Mouse (Mus musculus): ENCODE data around the gene Slc1a3. TPM values are rescaled to one million over a fixed set of nuclear protein-coding genes. Genes with fewer than 3 reads are reported as not detected.

Slc1a3 gene
- 6.8 and 22.8 TPM in 2 replicates for polyA plus RNA-seq (2011; ENCODE audit: insufficient read length, low read depth, missing spikeins)

DNA sequence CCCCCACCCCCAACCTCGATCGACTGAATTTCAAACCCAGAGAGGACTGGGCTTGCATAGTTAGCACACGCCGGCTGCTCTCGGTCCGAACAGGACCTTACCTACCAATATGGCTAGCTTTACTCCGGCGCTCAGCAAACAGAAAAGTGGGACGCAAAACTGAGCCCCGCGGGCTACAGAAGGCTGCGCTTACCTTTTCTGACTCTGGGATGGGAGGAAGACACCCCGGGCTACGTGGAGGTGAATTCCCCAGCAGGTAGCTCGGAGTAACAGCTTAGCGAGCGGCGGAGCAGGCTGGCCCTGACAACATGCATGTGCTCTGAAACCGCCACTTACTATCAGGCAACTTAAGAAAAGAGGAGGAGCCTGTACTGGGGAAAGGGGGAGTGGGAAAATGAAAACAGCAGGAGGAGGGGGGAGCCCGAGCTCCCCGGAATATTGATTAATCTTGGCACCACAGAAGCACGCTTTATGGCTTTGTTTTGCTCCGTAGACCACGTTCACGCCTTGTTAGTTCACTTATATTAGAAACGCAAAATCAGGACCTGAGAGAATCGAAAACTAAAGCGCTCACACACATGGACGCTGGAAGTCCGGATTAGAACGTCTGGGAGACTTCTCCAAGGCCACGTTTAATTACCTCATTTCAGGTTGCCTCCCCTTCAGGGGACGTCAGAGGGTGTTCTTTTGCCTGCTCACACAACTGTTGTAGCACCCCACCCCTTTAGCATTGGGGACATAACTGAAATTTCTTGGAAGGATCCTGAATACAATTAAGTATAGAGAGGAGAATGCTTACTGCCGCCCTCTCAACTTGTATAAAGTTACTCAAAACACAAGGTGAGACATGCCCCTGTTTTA lies at the start of gene Slc1a3:
TSS of gene Slc1a3 (minus strand) at position 619 of the 861 bp plus-strand sequence.
- Histone ChIP-seq H3K27ac (ENCODE audit: insufficient read depth, low read length) (no peak within 1 kb of the TSS), H3K4me3 (ENCODE audit: insufficient read depth, low read length) (peak within 1 kb of the TSS; percentile 73), H3K4me1 (ENCODE audit: control insufficient read depth, insufficient read depth, low read length) (no peaks in the 10 kb centered on the region)
- TF ChIP-seq POLR2A (IDR thresholded peaks at IDR 0.05; ENCODE audit: low read depth, low read length) (peak; percentile 73; the same call in 1 of the 2 replicates), CTCF (IDR thresholded peaks at IDR 0.05; ENCODE audit: borderline replicate concordance, insufficient read depth, low read length) (no peak)

- H3K4me3 ChIP-seq (ENCODE audit: insufficient read depth, low read length): no peak overlapping the region
- no peaks in the 10 kb centered on the region; the same call in 1 of the 2 replicates for H3K4me1 ChIP-seq (ENCODE audit: control insufficient read depth, insufficient read depth, low read length)
- peak overlapping the region; percentile 26; the same call in 1 of the 2 replicates for H3K27ac ChIP-seq (ENCODE audit: insufficient read depth, low read length)
- no peak for TF ChIP-seq CTCF (IDR thresholded peaks at IDR 0.05; ENCODE audit: borderline replicate concordance, insufficient read depth, low read length)
- no peak for TF ChIP-seq POLR2A (IDR thresholded peaks at IDR 0.05; ENCODE audit: low read depth, low read length)
Measured at GRCm38 (mm10) chr15:8759026-8759425, 48.5 kb upstream of the Slc1a3 start.

DNA sequence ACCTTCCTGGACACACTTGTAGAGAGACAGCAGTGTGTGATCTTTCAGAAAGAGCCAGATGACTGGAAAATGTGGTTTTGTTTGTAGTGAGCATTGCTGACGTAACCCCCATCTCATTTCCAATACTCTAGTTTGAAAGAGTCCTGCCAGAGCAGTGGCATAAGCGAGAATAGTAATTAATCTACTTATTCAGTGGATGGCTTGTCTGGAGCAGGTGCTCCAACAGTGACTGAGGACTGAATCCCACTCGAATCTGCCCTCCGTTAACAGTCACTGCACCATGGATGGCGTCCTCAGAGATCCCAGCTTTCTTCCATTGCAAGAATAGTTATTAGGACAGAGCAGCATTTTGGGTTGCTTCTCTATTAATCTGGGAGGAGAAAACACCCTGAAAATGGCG lies 45.9 kb upstream of the Slc1a3 start:
- H3K27ac ChIP-seq (ENCODE audit: insufficient read depth, low read length): no peak overlapping the region
- no peaks in the 10 kb centered on the region for H3K4me1 ChIP-seq (ENCODE audit: control insufficient read depth, insufficient read depth, low read length)
- H3K4me3 ChIP-seq (ENCODE audit: insufficient read depth, low read length): no peak overlapping the region
- TF ChIP-seq POLR2A (IDR thresholded peaks at IDR 0.05; ENCODE audit: low read depth, low read length) (no peak), CTCF (IDR thresholded peaks at IDR 0.05; ENCODE audit: borderline replicate concordance, insufficient read depth, low read length) (no peak)

DNA sequence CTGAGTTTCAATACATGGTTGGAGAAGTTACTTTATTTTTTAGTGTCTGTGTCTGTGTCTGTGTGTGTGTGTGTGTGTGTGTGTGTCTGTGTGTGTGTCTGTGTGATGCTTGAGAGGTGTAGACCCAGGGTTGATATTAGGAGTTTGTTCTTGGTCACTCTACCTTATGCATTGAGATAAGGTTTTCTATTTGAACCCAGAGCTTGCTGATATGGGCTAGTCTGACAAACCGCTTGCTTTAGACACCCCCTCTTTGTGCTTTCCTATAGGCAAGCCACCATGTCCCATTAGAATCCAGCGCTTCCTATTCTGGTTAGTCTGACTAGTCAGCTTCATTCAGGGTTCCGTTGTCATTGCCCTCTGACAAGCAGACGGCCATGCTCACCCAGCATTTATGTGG lies 39.2 kb upstream of the Slc1a3 start:
- Histone ChIP-seq H3K27ac (ENCODE audit: insufficient read depth, low read length) (no peak overlapping the region), H3K4me3 (ENCODE audit: insufficient read depth, low read length) (no peak overlapping the region), H3K4me1 (ENCODE audit: control insufficient read depth, insufficient read depth, low read length) (no peaks in the 10 kb centered on the region)
- no peak for TF ChIP-seq POLR2A (IDR thresholded peaks at IDR 0.05; ENCODE audit: low read depth, low read length)
- no peak for TF ChIP-seq CTCF (IDR thresholded peaks at IDR 0.05; ENCODE audit: borderline replicate concordance, insufficient read depth, low read length)

DNA sequence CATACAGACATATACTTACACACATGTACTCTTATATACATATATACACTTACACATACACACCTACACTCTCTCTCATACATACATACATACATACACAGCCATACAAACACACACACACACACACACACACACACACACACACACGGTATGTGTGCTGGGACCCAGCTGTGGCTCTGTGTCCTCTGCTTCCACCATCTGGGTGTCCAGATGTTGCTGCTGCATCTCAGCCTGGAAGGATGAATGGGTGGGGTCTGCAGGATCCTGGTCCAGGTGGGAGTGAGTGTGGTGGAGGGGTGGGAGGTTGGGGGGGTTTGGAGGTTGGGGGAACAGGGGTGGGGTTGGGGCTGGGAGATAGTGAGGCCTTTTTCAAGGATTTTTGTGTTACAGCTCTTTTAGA lies 38.2 kb upstream of the Slc1a3 start:
- Histone ChIP-seq H3K4me1 (ENCODE audit: control insufficient read depth, insufficient read depth, low read length) (no peaks in the 10 kb centered on the region), H3K27ac (ENCODE audit: insufficient read depth, low read length) (no peak overlapping the region), H3K4me3 (ENCODE audit: insufficient read depth, low read length) (no peak overlapping the region)
- TF ChIP-seq CTCF (IDR thresholded peaks at IDR 0.05; ENCODE audit: borderline replicate concordance, insufficient read depth, low read length) (no peak), POLR2A (IDR thresholded peaks at IDR 0.05; ENCODE audit: low read depth, low read length) (no peak)

DNA sequence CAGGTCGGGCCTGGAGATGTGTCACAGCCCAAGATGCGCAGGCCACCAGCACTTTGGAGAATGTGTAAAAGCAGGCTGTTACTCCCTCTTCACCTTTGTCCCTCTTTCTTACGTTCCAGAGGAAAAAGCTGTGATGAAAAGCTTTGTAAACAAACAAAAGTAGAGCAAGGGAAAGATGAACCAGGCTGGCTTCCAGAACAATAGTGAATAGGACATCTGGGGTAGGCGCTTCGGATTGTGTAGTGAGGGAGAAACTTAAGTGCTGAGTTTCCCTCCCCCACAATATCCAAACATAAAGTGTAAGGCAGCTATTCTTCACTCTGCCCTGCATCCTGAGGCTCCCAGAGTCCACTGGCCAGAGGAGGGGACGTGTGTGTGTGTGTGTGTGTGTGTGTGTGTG lies 31.0 kb upstream of the Slc1a3 start:
- TF ChIP-seq CTCF (IDR thresholded peaks at IDR 0.05; ENCODE audit: borderline replicate concordance, insufficient read depth, low read length): no peak
- TF ChIP-seq POLR2A (IDR thresholded peaks at IDR 0.05; ENCODE audit: low read depth, low read length): no peak
- no peaks in the 10 kb centered on the region for H3K4me1 ChIP-seq (ENCODE audit: control insufficient read depth, insufficient read depth, low read length)
- no peak overlapping the region for H3K27ac ChIP-seq (ENCODE audit: insufficient read depth, low read length)
- no peak overlapping the region for H3K4me3 ChIP-seq (ENCODE audit: insufficient read depth, low read length)

DNA sequence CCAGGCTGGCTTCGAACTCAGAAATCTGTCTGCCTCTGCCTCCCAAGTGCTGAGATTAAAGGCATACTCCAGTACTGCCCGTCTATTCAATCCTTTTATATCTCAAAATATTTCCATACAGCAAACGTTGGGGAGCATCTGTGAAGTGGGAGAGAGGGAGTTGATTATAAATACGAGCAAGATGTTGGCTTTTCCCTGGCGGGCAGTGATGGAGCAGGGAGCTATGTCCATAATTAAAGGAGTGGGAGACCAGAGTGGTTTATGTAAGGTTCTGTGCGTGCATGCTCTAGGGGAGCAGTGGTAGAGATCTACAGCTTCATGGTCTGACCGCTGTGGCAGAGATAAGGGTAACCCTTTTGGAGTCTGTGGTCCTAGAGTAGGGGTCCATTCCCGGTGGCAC lies 30.2 kb upstream of the Slc1a3 start:
- Histone ChIP-seq H3K27ac (ENCODE audit: insufficient read depth, low read length) (no peak overlapping the region), H3K4me1 (ENCODE audit: control insufficient read depth, insufficient read depth, low read length) (no peaks in the 10 kb centered on the region), H3K4me3 (ENCODE audit: insufficient read depth, low read length) (no peak overlapping the region)
- TF ChIP-seq POLR2A (IDR thresholded peaks at IDR 0.05; ENCODE audit: low read depth, low read length) (no peak), CTCF (IDR thresholded peaks at IDR 0.05; ENCODE audit: borderline replicate concordance, insufficient read depth, low read length) (no peak)

DNA sequence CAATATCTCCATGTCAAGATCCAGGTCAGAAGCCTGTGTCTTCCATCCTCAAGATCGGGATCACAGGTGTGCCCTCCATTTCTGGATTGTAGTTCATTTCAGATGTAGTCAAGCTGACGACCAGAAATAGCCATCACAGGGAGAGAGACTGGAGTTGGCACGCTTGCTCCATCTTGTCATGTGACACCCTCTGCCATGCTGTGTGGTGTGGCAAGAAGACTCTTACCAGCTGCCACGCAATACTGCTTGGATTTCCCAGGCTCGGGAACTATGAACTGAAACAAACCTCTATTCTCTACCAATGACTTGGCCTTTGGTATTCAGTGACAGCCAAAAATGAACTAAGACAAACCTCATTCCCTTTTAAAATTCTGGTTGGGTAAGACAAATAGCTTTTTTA lies 27.6 kb upstream of the Slc1a3 start:
- Histone ChIP-seq H3K27ac (ENCODE audit: insufficient read depth, low read length) (no peak overlapping the region), H3K4me3 (ENCODE audit: insufficient read depth, low read length) (no peak overlapping the region), H3K4me1 (ENCODE audit: control insufficient read depth, insufficient read depth, low read length) (no peaks in the 10 kb centered on the region)
- TF ChIP-seq POLR2A (IDR thresholded peaks at IDR 0.05; ENCODE audit: low read depth, low read length) (no peak), CTCF (IDR thresholded peaks at IDR 0.05; ENCODE audit: borderline replicate concordance, insufficient read depth, low read length) (no peak)

DNA sequence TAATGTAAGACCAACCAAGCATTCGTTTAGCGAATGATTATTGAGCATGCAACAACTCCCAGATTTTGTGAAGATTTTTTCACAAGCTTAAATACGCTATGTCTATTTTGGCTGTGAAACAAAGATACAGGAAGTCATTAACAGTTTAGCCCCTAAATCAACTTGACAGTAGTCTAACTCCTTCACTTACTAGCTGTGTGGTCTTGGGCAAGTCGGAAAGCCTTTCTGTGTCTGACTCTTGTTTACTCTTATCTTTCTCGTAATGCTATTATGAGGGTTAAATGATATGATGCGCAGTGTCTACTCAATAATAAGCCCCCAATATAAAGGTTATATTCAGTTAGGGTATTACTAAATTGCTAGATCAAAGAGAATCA lies 23.8 kb upstream of the Slc1a3 start:
- 0 out of 2 replicates have a peak overlapping the region, but pooled peaks have one; percentile 10 for H3K27ac ChIP-seq (ENCODE audit: insufficient read depth, low read length)
- no peaks in the 10 kb centered on the region for H3K4me1 ChIP-seq (ENCODE audit: control insufficient read depth, insufficient read depth, low read length)
- no peak overlapping the region for H3K4me3 ChIP-seq (ENCODE audit: insufficient read depth, low read length)
- TF ChIP-seq POLR2A (IDR thresholded peaks at IDR 0.05; ENCODE audit: low read depth, low read length): no peak
- TF ChIP-seq CTCF (IDR thresholded peaks at IDR 0.05; ENCODE audit: borderline replicate concordance, insufficient read depth, low read length): no peak

DNA sequence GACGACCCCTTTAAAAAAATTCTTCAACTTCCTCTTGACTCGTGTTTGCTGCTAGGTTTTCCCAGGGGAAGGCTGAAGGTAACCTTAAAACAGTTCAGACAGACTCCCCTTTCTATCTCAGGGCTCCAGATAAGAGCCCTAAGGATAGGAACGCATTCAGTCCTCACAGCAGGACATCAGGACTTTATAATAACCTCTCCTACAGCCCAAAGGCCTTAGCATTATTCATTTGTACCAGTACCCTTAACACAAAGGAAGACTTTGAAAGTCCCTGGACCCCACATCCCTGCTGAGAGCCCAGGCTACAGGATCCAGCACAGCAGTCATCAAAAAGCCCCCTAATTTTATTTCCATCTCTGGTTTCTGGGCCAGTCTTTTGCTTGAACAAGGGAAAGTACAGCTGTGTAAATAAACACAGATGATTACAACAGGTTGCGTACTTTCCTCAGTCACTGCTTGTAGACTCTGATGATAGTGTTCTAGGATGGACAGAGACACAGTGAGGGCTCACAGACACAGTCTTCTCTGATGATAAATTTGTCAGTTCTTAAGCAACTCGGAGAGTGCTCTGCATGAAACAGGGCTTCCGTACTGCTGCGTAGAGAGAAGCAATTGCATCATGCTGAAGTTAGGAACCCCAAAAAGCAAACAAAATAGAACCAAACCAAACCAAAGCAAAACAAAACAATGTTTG lies 23.3 kb upstream of the Slc1a3 start:
- 0 out of 2 replicates have a peak overlapping the region, but pooled peaks have one; percentile 10 for H3K27ac ChIP-seq (ENCODE audit: insufficient read depth, low read length)
- no peak overlapping the region for H3K4me3 ChIP-seq (ENCODE audit: insufficient read depth, low read length)
- no peaks in the 10 kb centered on the region for H3K4me1 ChIP-seq (ENCODE audit: control insufficient read depth, insufficient read depth, low read length)
- TF ChIP-seq POLR2A (IDR thresholded peaks at IDR 0.05; ENCODE audit: low read depth, low read length): no peak
- no peak for TF ChIP-seq CTCF (IDR thresholded peaks at IDR 0.05; ENCODE audit: borderline replicate concordance, insufficient read depth, low read length)
